Mouse (Mus musculus): ENCODE measurements at regions not wholly inside any gene's neighbourhood (a gene's known extent, or its start where the extent isn't known, plus 50 kb on each side); places are given as distances from the start of the nearest gene placed in this dataset.
A peak's percentile ranks its signal among the peaks of the same experiment; 100 is the strongest.

GRCm38 (mm10) chr4:89485981-89486531 is 175.2 kb upstream of the Cdkn2b start:
- TF ChIP-seq EP300 (IDR thresholded peaks at IDR 0.05), result peak; percentile 76; the same call in 1 of the 2 replicates
- TF ChIP-seq CTCF (IDR thresholded peaks at IDR 0.05), result no peak
